Mouse (Mus musculus) monocyte, adult 2 months (primary cell): ENCODE results near the gene Megf11.
"Not testable (repeated sequence)": the region's sequence is repeated elsewhere in the genome, so short reads cannot be mapped to it uniquely, and the experiment has no call there.

Experiments used
- DNase-seq, 2 experiments: peaks; one replicate each; pipeline ENCODE4 v3.0.0; 2022; ENCODE audit warnings: low spot score in 2 of 2, low read depth in 1 of 2

The Megf11 gene

GRCm38 (mm10) chr9:64696404-64696803 is 311.0 kb downstream of the Megf11 start:
- no peak for DNase-seq

GRCm38 (mm10) chr9:64697006-64697405 is 311.6 kb downstream of the Megf11 start:
- DNase-seq: no peak

GRCm38 (mm10) chr9:64697677-64698076 is 312.3 kb downstream of the Megf11 start:
- DNase-seq: no peak

- no peak for DNase-seq
Measured at GRCm38 (mm10) chr9:64698586-64698985, 313.2 kb downstream of the Megf11 start.

GRCm38 (mm10) chr9:64700451-64701311 is 315.3 kb downstream of the Megf11 start:
- DNase-seq: no peak

GRCm38 (mm10) chr9:64701651-64702050 is 316.2 kb downstream of the Megf11 start:
- DNase-seq: no peak

GRCm38 (mm10) chr9:64702391-64702790 is 317.0 kb downstream of the Megf11 start:
- no peak for DNase-seq

GRCm38 (mm10) chr9:64702937-64703336 is 317.5 kb downstream of the Megf11 start:
- DNase-seq: peak; percentile 66 to 71

GRCm38 (mm10) chr9:64703420-64703965 is 318.1 kb downstream of the Megf11 start:
- no peak for DNase-seq

GRCm38 (mm10) chr9:64704073-64704840 is 318.8 kb downstream of the Megf11 start:
- no peak for DNase-seq

- not testable (repeated sequence) for DNase-seq
Measured at GRCm38 (mm10) chr9:64710291-64710690, 324.9 kb downstream of the Megf11 start.

GRCm38 (mm10) chr9:64719526-64720163 is 334.2 kb downstream of the Megf11 start:
- no peak for DNase-seq

- DNase-seq: no peak
Measured at GRCm38 (mm10) chr9:64726454-64726853, 341.0 kb downstream of the Megf11 start.

GRCm38 (mm10) chr9:64731029-64731560 is 345.7 kb downstream of the Megf11 start:
- no peak for DNase-seq

GRCm38 (mm10) chr9:64734166-64734565 is 348.7 kb downstream of the Megf11 start:
- no peak for DNase-seq

- DNase-seq: not testable (repeated sequence)
Measured at GRCm38 (mm10) chr9:64734992-64735391, 349.6 kb downstream of the Megf11 start.

GRCm38 (mm10) chr9:64736076-64736638 is 350.7 kb downstream of the Megf11 start:
- peak in 1 of 2 experiments; percentile 2 for DNase-seq

- peak; percentile 8 to 14 for DNase-seq
Measured at GRCm38 (mm10) chr9:64736639-64737405, 351.4 kb downstream of the Megf11 start.

GRCm38 (mm10) chr9:64737406-64738201 is 352.2 kb downstream of the Megf11 start, which contains the start of gene Rab11a:
Rab11a (minus strand) TSS chr9:64737758.
- peak; percentile 87 to 95 for DNase-seq
